Mouse (Mus musculus): ENCODE data around the gene Josd1. TPM values are rescaled to one million over a fixed set of nuclear protein-coding genes. Genes with fewer than 3 reads are reported as not detected.
A peak's percentile ranks its signal among the peaks of the same experiment; 100 is the strongest.
"Not testable (repeated sequence)": the region's sequence is repeated elsewhere in the genome, so short reads cannot be mapped to it uniquely, and the experiment has no call there.

The Josd1 gene
- polyA plus RNA-seq, 1 experiment from 2014 or later: 20.6 TPM

DNA sequence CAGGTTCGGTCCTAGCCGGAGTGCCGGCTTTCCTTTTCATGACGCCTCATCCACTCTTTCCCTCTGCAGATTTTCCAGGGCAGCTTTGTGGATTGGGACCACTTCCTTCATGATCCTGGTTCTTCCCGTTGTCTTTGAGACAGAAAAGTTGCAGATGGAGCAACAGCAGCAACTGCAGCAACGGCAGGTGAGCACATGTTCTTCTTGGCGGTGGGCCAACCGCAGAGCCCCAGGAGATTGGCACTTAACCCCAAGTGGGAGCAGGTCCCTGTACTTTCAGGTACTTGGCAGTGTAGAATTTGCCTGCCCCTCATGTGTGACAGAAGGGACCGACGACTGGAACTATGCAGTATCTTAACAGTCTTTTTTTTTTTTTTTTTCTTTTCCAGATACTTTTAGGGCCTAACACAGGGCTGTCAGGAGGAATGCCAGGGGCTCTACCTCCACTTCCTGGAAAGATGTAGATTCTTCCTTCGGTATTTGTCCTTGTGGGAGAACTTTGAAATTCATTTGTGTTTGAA is 15.8 kb downstream of the Josd1 start:
- Histone ChIP-seq H3K4me2 (replicated peaks) (peak overlapping the region; percentile 90), H3K36me3 (peaks cover 60% of the 10 kb centered on the region), H3K4me3 (replicated peaks) (peak overlapping the region; percentile 93)
- not testable (repeated sequence) for H3K9ac ChIP-seq (replicated peaks); ATAC-seq; H3K27me3 ChIP-seq; H3K9me3 ChIP-seq; H3K4me1 ChIP-seq (replicated peaks); H3K27ac ChIP-seq
- WGBS: 88% methylated on average over 11 of the region's 11 CpGs

DNA sequence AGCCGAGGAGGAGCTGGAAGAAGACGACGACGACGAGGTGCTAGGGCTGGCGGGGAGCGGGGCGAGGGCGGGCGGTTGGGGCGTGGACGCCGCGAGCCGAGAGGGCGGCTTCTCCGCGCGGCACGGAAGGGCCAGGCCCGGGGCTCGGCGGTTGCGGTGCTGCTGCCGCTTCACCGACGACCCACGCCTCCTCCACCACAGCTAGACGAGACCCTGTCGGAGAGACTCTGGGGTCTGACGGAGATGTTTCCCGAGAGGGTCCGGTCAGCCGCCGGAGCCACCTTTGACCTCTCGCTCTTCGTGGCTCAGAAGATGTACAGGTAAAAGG is 16.8 kb downstream of the Josd1 start:
- Histone ChIP-seq H3K27ac (0 out of 2 replicates have a peak overlapping the region, but pooled peaks have one; percentile 56), H3K4me2 (replicated peaks) (peak overlapping the region; percentile 90), H3K4me1 (replicated peaks) (peaks cover 7% of the 10 kb centered on the region), H3K9me3 (no peaks in the 10 kb centered on the region), H3K27me3 (no peaks in the 10 kb centered on the region), H3K9ac (replicated peaks) (peak overlapping the region; percentile 85), H3K4me3 (replicated peaks) (peak overlapping the region; percentile 93), H3K36me3 (peaks cover 60% of the 10 kb centered on the region)
- peak; percentile 74 for ATAC-seq
- WGBS: under 1% methylated on average over 34 of the region's 37 CpGs

DNA sequence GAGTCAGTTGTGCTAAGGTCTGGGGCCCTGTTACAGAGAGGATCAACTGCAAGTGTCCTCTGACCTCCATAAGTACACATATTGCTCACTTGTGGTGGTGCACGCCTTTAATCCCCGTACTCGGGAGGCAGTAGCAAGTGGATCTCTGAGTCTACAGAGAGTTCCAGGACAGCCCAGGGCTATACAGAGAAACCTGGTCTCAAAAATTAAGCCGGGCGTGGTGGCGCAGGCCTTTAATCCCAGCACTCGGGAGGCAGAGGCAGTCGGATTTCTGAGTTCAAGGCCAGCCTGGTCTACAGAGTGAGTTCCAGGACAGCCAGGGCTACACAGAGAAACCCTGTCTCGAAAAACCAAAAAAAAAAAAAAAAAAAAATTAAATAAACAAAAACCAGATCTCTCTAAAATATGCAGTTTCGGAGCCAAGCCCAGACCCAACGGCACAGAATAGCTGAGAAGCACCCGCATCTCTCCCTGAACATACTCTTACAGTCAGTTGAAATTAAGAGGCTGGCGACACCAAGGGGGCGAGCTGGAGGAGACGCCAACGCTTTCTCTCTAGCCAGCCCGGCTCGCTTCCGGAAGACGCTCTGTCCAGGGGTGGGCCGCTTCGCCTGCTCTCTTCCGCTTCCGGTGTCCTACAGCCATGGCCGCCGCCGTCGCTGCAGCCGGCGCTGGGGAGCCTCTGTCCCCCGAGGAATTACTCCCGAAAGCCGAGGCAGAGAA is 17.3 kb downstream of the Josd1 start, which contains the start of gene Tomm22:
Tomm22 (plus strand) TSS at position 613 of the 723 bp plus-strand sequence.
- WGBS: 19% methylated on average over 33 of the region's 33 CpGs

GRCm38 (mm10) chr15:79669195-79669594 is 18.5 kb downstream of the Josd1 start:
- WGBS: 79% methylated on average over 10 of the region's 10 CpGs

More for the DNA sequence above, 17.3 kb downstream of the Josd1 start, which contains the start of gene Tomm22:
- Histone ChIP-seq H3K27ac (0 out of 2 replicates have a peak within 1 kb of the TSS, but pooled peaks have one; percentile 56), H3K27me3 (no peaks in the 10 kb centered on the region), H3K9ac (replicated peaks) (peak within 1 kb of the TSS; percentile 85), H3K4me1 (replicated peaks) (peaks cover 7% of the 10 kb centered on the region), H3K4me3 (replicated peaks) (peak within 1 kb of the TSS; percentile 93), H3K4me2 (replicated peaks) (peak within 1 kb of the TSS; percentile 90), H3K36me3 (peaks cover 59% of the 10 kb centered on the region), H3K9me3 (no peaks in the 10 kb centered on the region)
- peak; percentile 98 for ATAC-seq

GRCm38 (mm10) chr15:79664666-79665065 is 23.1 kb downstream of the Josd1 start:
- no peak overlapping the region for H3K4me2 ChIP-seq (replicated peaks)
- no peak overlapping the region for H3K9ac ChIP-seq (replicated peaks)
- H3K36me3 ChIP-seq: peaks cover 45% of the 10 kb centered on the region
- H3K4me1 ChIP-seq (replicated peaks): peaks cover 7% of the 10 kb centered on the region
- ATAC-seq: no peak
- H3K4me3 ChIP-seq (replicated peaks): no peak overlapping the region
- 94% methylated on average over 8 of the region's 8 CpGs for WGBS
- H3K27me3 ChIP-seq: no peaks in the 10 kb centered on the region
- H3K9me3 ChIP-seq: no peaks in the 10 kb centered on the region
- no peak overlapping the region for H3K27ac ChIP-seq

More at GRCm38 (mm10) chr15:79669195-79669594, 18.5 kb downstream of the Josd1 start:
- peaks cover 46% of the 10 kb centered on the region for H3K36me3 ChIP-seq
- H3K4me1 ChIP-seq (replicated peaks): peaks cover 7% of the 10 kb centered on the region
- H3K9ac ChIP-seq (replicated peaks): no peak overlapping the region
- H3K4me2 ChIP-seq (replicated peaks): no peak overlapping the region
- no peaks in the 10 kb centered on the region for H3K27me3 ChIP-seq
- ATAC-seq: no peak
- H3K9me3 ChIP-seq: no peaks in the 10 kb centered on the region
- no peak overlapping the region for H3K27ac ChIP-seq
- no peak overlapping the region for H3K4me3 ChIP-seq (replicated peaks)

GRCm38 (mm10) chr15:79661852-79662251 is 25.9 kb downstream of the Josd1 start:
- ATAC-seq: no peak
- H3K9me3 ChIP-seq: no peaks in the 10 kb centered on the region
- no peak overlapping the region for H3K9ac ChIP-seq (replicated peaks)
- H3K27ac ChIP-seq: no peak overlapping the region
- WGBS: 74% methylated on average over 4 of the region's 4 CpGs
- H3K4me3 ChIP-seq (replicated peaks): no peak overlapping the region
- H3K4me2 ChIP-seq (replicated peaks): no peak overlapping the region
- H3K36me3 ChIP-seq: peaks cover 31% of the 10 kb centered on the region
- H3K27me3 ChIP-seq: no peaks in the 10 kb centered on the region
- peaks cover 15% of the 10 kb centered on the region for H3K4me1 ChIP-seq (replicated peaks)

- peak within 1 kb of the TSS; percentile 94 for H3K9ac ChIP-seq (replicated peaks)
- peaks cover 19% of the 10 kb centered on the region for H3K4me1 ChIP-seq (replicated peaks)
- H3K9me3 ChIP-seq: no peaks in the 10 kb centered on the region
- peak within 1 kb of the TSS; percentile 92 for H3K4me3 ChIP-seq (replicated peaks)
- no peaks in the 10 kb centered on the region for H3K27me3 ChIP-seq
- H3K4me2 ChIP-seq (replicated peaks): peak within 1 kb of the TSS; percentile 82
- H3K36me3 ChIP-seq: peaks cover 27% of the 10 kb centered on the region
- peak within 1 kb of the TSS; percentile 96 for H3K27ac ChIP-seq
- ATAC-seq: peak; percentile 88
- WGBS: under 1% methylated on average over 55 of the region's 55 CpGs
These were observed 29.0 kb downstream of the Josd1 start, which contains the start of the genes Fam227a and Cby1 for GRCm38 (mm10) chr15:79658531-79659375. Fam227a (minus strand) TSS chr15:79658956. Cby1 (plus strand) TSS chr15:79659199.

DNA sequence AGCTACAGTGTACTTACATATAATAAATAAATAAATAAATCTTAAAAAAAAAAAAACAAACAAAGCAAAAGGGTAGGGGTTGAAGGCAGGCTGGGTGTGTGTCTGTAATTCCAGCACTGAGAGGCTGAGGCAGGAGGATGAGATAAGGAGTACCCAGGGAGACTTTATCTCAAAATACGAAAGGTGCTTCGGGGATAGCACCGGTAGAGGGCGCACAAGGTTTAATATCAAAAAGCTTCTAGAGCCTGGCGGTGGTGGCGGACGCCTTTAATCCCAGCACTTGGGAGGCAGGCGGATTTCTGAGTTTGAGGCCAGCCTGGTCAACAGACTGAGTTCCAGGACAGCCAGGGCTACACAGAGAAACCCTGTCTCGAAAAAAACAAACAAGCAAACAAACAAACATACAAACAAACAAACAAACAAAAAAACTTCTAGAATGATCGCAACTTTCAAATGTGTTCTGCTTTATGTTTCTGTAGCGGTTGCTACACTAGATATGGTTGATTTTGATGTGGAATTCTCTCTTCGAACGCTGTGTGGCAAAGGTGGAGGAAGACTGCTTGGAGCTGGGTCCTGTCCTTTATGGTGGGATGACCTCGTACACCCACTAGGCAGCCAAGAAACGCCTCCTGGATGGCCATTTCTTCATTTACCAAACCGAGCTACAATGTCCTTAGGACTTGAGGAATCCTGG is 29.7 kb downstream of the Josd1 start:
- Histone ChIP-seq H3K36me3 (peaks cover 25% of the 10 kb centered on the region), H3K27me3 (no peaks in the 10 kb centered on the region), H3K9me3 (no peaks in the 10 kb centered on the region), H3K4me1 (replicated peaks) (peaks cover 19% of the 10 kb centered on the region), H3K27ac (peak overlapping the region; percentile 96), H3K4me3 (replicated peaks) (peak overlapping the region; percentile 92), H3K4me2 (replicated peaks) (peak overlapping the region; percentile 82), H3K9ac (replicated peaks) (peak overlapping the region; percentile 94)
- 4% methylated on average over 16 of the region's 16 CpGs for WGBS
- no peak; the same call in 1 of the 2 replicates for ATAC-seq

DNA sequence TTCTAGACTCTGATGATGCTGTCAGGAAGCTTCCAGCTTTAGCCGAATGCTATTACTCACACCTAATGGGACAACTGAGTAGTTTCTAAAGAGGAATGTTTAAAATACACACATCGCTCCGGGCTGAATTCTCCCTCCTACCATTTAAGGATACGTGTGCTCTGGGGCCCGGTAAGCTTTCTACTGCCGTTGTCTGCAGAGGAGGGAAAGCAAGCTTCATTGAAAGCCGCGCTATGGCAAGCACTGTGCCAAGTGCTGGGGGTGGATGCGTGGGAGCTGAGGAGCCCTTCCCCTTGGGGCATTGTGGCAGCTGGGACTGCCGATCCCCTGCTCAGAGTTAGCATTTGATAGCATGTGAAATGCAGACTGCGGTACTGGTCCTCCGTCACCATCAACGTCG is 31.3 kb downstream of the Josd1 start:
- Histone ChIP-seq H3K36me3 (peaks cover 15% of the 10 kb centered on the region), H3K9me3 (no peaks in the 10 kb centered on the region), H3K9ac (replicated peaks) (0 out of 2 replicates have a peak overlapping the region, but pooled peaks have one; percentile 1), H3K4me1 (replicated peaks) (peaks cover 19% of the 10 kb centered on the region), H3K4me2 (replicated peaks) (no peak overlapping the region), H3K27me3 (no peaks in the 10 kb centered on the region), H3K4me3 (replicated peaks) (no peak overlapping the region), H3K27ac (no peak overlapping the region)
- ATAC-seq: no peak
- 93% methylated on average over 14 of the region's 14 CpGs for WGBS

DNA sequence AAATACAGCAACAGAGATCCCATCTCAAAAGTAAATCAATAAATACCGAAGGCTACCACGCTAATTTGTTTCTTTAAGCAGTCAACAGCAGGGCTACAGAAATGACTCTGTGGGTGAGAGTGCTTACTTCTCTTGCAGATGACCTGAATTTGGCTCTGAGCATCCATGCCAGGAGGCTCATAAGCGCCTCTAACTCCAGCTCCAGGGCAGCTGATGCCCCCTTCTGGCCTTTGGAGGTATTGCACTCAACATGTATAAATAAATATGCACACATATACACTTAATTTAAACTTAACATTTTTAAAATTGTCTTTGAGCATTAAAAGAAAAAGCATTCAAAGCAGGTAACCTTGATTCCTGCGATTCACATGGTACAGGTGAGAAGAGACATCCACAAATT is 36.2 kb downstream of the Josd1 start:
- Histone ChIP-seq H3K4me1 (replicated peaks) (peaks cover 1% of the 10 kb centered on the region), H3K9ac (replicated peaks) (no peak overlapping the region), H3K27me3 (no peaks in the 10 kb centered on the region), H3K27ac (no peak overlapping the region), H3K36me3 (peaks cover 52% of the 10 kb centered on the region), H3K4me3 (replicated peaks) (no peak overlapping the region), H3K9me3 (no peaks in the 10 kb centered on the region), H3K4me2 (replicated peaks) (no peak overlapping the region)
- WGBS: 69% methylated on average over 4 of the region's 4 CpGs
- ATAC-seq: no peak

- H3K27ac ChIP-seq: no peak overlapping the region
- no peaks in the 10 kb centered on the region for H3K9me3 ChIP-seq
- no peaks in the 10 kb centered on the region for H3K4me1 ChIP-seq (replicated peaks)
- H3K4me2 ChIP-seq (replicated peaks): no peak overlapping the region
- peaks cover 55% of the 10 kb centered on the region for H3K36me3 ChIP-seq
- H3K4me3 ChIP-seq (replicated peaks): no peak overlapping the region
- no peaks in the 10 kb centered on the region for H3K27me3 ChIP-seq
- ATAC-seq: no peak
- H3K9ac ChIP-seq (replicated peaks): no peak overlapping the region
These were observed 37.1 kb downstream of the Josd1 start for GRCm38 (mm10) chr15:79650569-79650968.

Measured in midbrain, embryonic 13.5 days (tissue).